Mouse (Mus musculus) kidney, adult 2 months (tissue): ENCODE measurements at regions not wholly inside any gene's neighbourhood (a gene's known extent, or its start where the extent isn't known, plus 50 kb on each side); places are given as distances from the start of the nearest gene placed in this dataset.

Experiments
- CTCF ChIP-seq: fragments of 200-500 bp; conservative IDR thresholded peaks from 2 replicates; pipeline ENCODE4 v1.5.1; 2011; ENCODE audit warnings: low read depth, mild to moderate bottlenecking, control low read depth, low read length, moderate library complexity, mixed read lengths; ENCODE audit not compliant: insufficient read depth, insufficient read length
- POLR2A ChIP-seq: fragments of 200-500 bp; IDR thresholded peaks from one replicate; pipeline ENCODE4 v1.6.1; 2011; ENCODE audit warnings: low read depth, low read length, control low read depth

DNA sequence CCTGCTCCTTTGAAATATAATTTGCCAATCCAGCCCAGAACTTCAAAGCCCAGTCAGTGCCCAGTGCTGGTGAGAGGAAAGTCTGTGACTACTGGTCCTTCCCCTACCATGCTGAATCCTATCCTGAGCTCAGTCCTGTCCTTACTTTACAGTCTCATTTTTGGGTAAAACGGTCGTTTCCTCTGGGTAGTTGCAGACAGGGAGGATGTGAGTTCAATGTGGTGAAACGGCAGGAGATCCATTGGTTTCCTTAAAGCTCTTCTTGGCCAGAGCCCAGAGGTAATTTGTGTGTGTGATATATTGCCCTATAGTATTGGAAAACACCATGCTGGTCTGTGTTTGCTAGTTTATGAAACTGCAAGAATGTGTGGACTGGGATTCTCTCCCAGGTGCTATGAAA, 73.6 kb upstream of the Nrp1 start:
- TF ChIP-seq POLR2A (no peak), CTCF (no peak)
